ENCODE assay signal across 9 mouse cellular contexts in the genomic region with DNA sequence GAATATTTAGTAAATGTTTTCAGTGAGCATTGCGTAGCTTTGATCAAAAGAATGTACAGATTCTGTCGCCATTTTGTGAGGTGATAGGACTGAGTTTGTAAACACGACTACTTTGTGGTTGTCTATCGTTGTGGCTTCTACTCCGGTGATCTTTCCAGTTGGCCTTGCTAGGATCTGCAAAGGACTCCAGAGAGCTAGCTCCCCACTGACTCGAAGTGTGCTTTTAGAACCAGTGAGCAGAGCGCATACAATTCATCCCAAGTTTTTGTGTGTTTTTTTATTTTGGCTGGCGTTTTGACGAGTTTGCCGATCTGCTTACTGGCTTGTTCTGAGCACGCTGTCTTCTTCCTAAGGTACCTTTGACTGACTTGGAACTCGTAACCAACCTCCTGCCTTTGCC. TPM values are rescaled to one million over a fixed set of nuclear protein-coding genes. Genes with fewer than 3 reads are reported as not detected.
DNase-seq lines count a peak whose midpoint lies in the region; ATAC-seq lines count a peak whose summit lies in the region.
"Had no signal": no experiment of that assay in that cellular context is flagged by ENCODE, and none has a peak within 500 bp of the region (broad histone marks: within the 10 kb centered on the region; RNA-seq: fewer than 3 reads in every experiment).

No protein-coding gene starts in this region.

- no peak overlapping the region for H3K4me3 ChIP-seq in heart, embryonic 14.5 days (ENCODE audit: control insufficient read depth in 1 of 2, insufficient read depth in 1 of 2, low read depth in 1 of 2, low read length in 2 of 2)
- no peak overlapping the region for H3K4me3 ChIP-seq in forebrain, embryonic 16.5 days (replicated peaks; ENCODE audit: low read length)
- no peak overlapping the region for H3K4me3 ChIP-seq in midbrain, embryonic 13.5 days (replicated peaks)

- H3K27me3 ChIP-seq in heart, embryonic 14.5 days (ENCODE audit: control insufficient read depth, insufficient read depth, low read length) = no peaks in the 10 kb centered on the region
- H3K27me3 ChIP-seq in forebrain, embryonic 16.5 days (replicated peaks; ENCODE audit: control insufficient read depth, insufficient read depth, low read length) = no peaks in the 10 kb centered on the region
- H3K27me3 ChIP-seq in midbrain, embryonic 13.5 days = no peaks in the 10 kb centered on the region

- WGBS in heart, embryonic 14.5 days = 87% methylated on average over 12 of the region's 12 CpGs
- WGBS in forebrain, embryonic 16.5 days = 62% methylated on average over 12 of the region's 12 CpGs
- 63% methylated on average over 12 of the region's 12 CpGs for WGBS in midbrain, embryonic 13.5 days

- H3K36me3 ChIP-seq in heart, embryonic 14.5 days (ENCODE audit: control insufficient read depth, insufficient read depth, low read length) = no peaks in the 10 kb centered on the region
- no peaks in the 10 kb centered on the region for H3K36me3 ChIP-seq in forebrain, embryonic 16.5 days (ENCODE audit: control insufficient read depth, insufficient read depth)
- no peaks in the 10 kb centered on the region for H3K36me3 ChIP-seq in midbrain, embryonic 13.5 days

- ATAC-seq in heart, embryonic 14.5 days (ENCODE audit: insufficient number of reproducible peaks, insufficient read depth, low FRiP score, low read depth) = no peak
- no peak for ATAC-seq in forebrain, embryonic 16.5 days
- ATAC-seq in midbrain, embryonic 13.5 days = no peak

- H3K9me3 ChIP-seq in heart, embryonic 14.5 days (ENCODE audit: control insufficient read depth, low read length) = no peaks in the 10 kb centered on the region
- H3K9me3 ChIP-seq in forebrain, embryonic 16.5 days (ENCODE audit: control insufficient read depth, low read length) = no peaks in the 10 kb centered on the region
- no peaks in the 10 kb centered on the region for H3K9me3 ChIP-seq in midbrain, embryonic 13.5 days

- H3K4me1 ChIP-seq in heart, embryonic 14.5 days (ENCODE audit: control insufficient read depth in 2 of 2, insufficient read depth in 2 of 2, low read length in 2 of 2) = peaks cover 21 to 41% of the 10 kb centered on the region in 2 experiments
- H3K4me1 ChIP-seq in forebrain, embryonic 16.5 days (replicated peaks; ENCODE audit: control insufficient read depth, insufficient read depth, low read length) = peaks cover 18% of the 10 kb centered on the region
- H3K4me1 ChIP-seq in midbrain, embryonic 13.5 days (replicated peaks) = peaks cover 48% of the 10 kb centered on the region

- H3K4me2 ChIP-seq in heart, embryonic 14.5 days (ENCODE audit: low read length) = no peak overlapping the region
- no peak overlapping the region; the same call in 1 of the 2 replicates for H3K4me2 ChIP-seq in forebrain, embryonic 16.5 days (ENCODE audit: low read length)
- H3K4me2 ChIP-seq in midbrain, embryonic 13.5 days (replicated peaks) = peak overlapping the region; percentile 63

- peak overlapping the region; percentile 87; the same call in 1 of the 2 replicates for H3K9ac ChIP-seq in heart, embryonic 14.5 days (ENCODE audit: low read length)
- peak overlapping the region; percentile 81; the same call in 1 of the 2 replicates for H3K9ac ChIP-seq in forebrain, embryonic 16.5 days (replicated peaks; ENCODE audit: low read depth, low read length)
- H3K9ac ChIP-seq in midbrain, embryonic 13.5 days (replicated peaks) = 0 out of 2 replicates have a peak overlapping the region, but pooled peaks have one; percentile 66
- H3K9ac ChIP-seq: liver, embryonic 14.5 days had no signal

- peak overlapping the region; percentile 59 to 98; a peak in 3 of 4 replicates for H3K27ac ChIP-seq in heart, embryonic 14.5 days (replicated peaks in 1 of 2; ENCODE audit: control insufficient read depth in 1 of 2, insufficient read depth in 1 of 2, low read depth in 2 of 2, low read length in 2 of 2)
- H3K27ac ChIP-seq in forebrain, embryonic 16.5 days (ENCODE audit: low read length) = peak overlapping the region; percentile 97
- peak overlapping the region; percentile 97 for H3K27ac ChIP-seq in midbrain, embryonic 13.5 days
- H3K27ac ChIP-seq: liver, embryonic 14.5 days had no signal

- DNase-seq in heart, adult 9 months (ENCODE audit: low spot score in 2 of 2) = no peak
- peak; percentile 62 for DNase-seq in adipocyte (ENCODE audit: low spot score)
- no peak for DNase-seq in Muller cell, postnatal 12 days (ENCODE audit: inconsistent ontology term)
- no peak for DNase-seq in layer of hippocampus, adult 18-20 months (ENCODE audit: low spot score in 2 of 2)
- no peak for DNase-seq in adrenal gland, adult 2 months

RNA-seq across cellular contexts. Expression of gene Qk, which starts 16.9 kb away (rescaled TPM):
- polyA plus RNA-seq in heart, embryonic 14.5 days (2014; fragmentation: Nextera tagmentation; extraction: Ambion mirVana) = 71.8 and 76.2 TPM in 2 replicates
- polyA plus RNA-seq in forebrain, embryonic 16.5 days (2015; fragmentation: Nextera tagmentation; extraction: Ambion mirVana) = 37.6 and 43.6 TPM in 2 replicates
- 42.5 and 47.9 TPM in 2 replicates for polyA plus RNA-seq in midbrain, embryonic 13.5 days (2015; fragmentation: Nextera tagmentation; extraction: Ambion mirVana)
- total RNA-seq in layer of hippocampus, adult 18-20 months (2021) = 100 to 1,000 TPM; 352 to 400 TPM
- 100 to 1,000 TPM; 221 to 236 TPM for total RNA-seq in adrenal gland, adult 2 months (2021)
- 61.6 and 97.6 TPM in 2 replicates for polyA plus RNA-seq in adrenal gland, adult 2 months (2012; rRNA removed)
